Mouse (Mus musculus): Measurements from ENCODE around the gene Sptan1.

- TF ChIP-seq CTCF (IDR thresholded peaks at IDR 0.05; ENCODE audit: insufficient read depth, low read depth, low read length) (no peak), POLR2A (IDR thresholded peaks at IDR 0.05; ENCODE audit: insufficient read depth, low read depth, low read length) (no peak)
Observed at GRCm38 (mm10) chr2:30064298-30064697, 98.9 kb downstream of the Sptan1 start.
